Mouse (Mus musculus) lung, embryonic 14.5 days (tissue): ENCODE results near the gene Slc22a23. TPM values are rescaled to one million over a fixed set of nuclear protein-coding genes. Genes with fewer than 3 reads are reported as not detected.

Experiments
- ATAC-seq: fragments of 200-750 bp; cut with Nextera tagmentation; 2 replicates; pipeline ENCODE4 v1.8.0; 2017; ENCODE audit warnings: mild to moderate bottlenecking, moderate TSS enrichment, moderate library complexity; ENCODE audit not compliant: insufficient read depth
- DNase-seq: peaks from one replicate; pipeline ENCODE4 v3.0.0-alpha.2; 2015
- H3K27ac ChIP-seq: fragments of 300-500 bp; sonication (generic); 2 replicates; pipeline ENCODE4 v1.5.1; 2014; ENCODE audit warnings: low read depth, mild to moderate bottlenecking, moderate library complexity
- H3K27me3 ChIP-seq: fragments of 300-500 bp; sonication (generic); 2 replicates; pipeline ENCODE4 v1.6.1; 2014; ENCODE audit warnings: low read length, control low read depth; ENCODE audit not compliant: insufficient read depth
- H3K36me3 ChIP-seq: fragments of 300-500 bp; sonication (generic); 2 replicates; pipeline ENCODE4 v1.6.1; 2014; ENCODE audit warnings: control low read depth; ENCODE audit not compliant: insufficient read depth
- H3K4me1 ChIP-seq: fragments of 300-500 bp; sonication (generic); 2 replicates; pipeline ENCODE4 v1.6.1; 2014; ENCODE audit warnings: antibody characterized with exemption, control low read depth; ENCODE audit not compliant: insufficient read depth
- H3K4me2 ChIP-seq: fragments of 300-500 bp; sonication (generic); 2 replicates; pipeline ENCODE4 v1.6.1; 2014; ENCODE audit warnings: mild to moderate bottlenecking
- H3K4me3 ChIP-seq: fragments of 300-500 bp; sonication (generic); 2 replicates; pipeline ENCODE4 v1.5.1; 2014; ENCODE audit warnings: low read depth, low read length
- H3K9ac ChIP-seq: fragments of 300-500 bp; sonication (generic); 2 replicates; pipeline ENCODE4 v1.6.1; 2014
- H3K9me3 ChIP-seq: fragments of 300-500 bp; sonication (generic); 2 replicates; pipeline ENCODE4 v1.6.1; 2016; ENCODE audit warnings: low read depth, low read length, control low read depth
- CTCF ChIP-seq: IDR thresholded peaks from 2 replicates; pipeline ENCODE4 v1.5.1; 2016; ENCODE audit warnings: antibody characterized with exemption, low read depth
- WGBS: fragments of 180-500 bp; shearing (Covaris S2); extraction: QIAGEN DNeasy Blood & Tissue Kit; methylation state at CpG from one replicate; pipeline ENCODE4 v1.1.7; 2014; 5-methylcytosine and 5-hydroxymethylcytosine counted together
- polyA plus RNA-seq: library from polyadenylated mRNA; unstranded; fragments of >200 nt; fragmentation: Nextera tagmentation; extraction: Ambion mirVana; gene quantifications from 2 replicates; pipeline ENCODE4 v1.2.1, GENCODE M21; 2014

Slc22a23 gene
- polyA plus RNA-seq, 1 experiment from 2014 or later, result 7.5 TPM

- H3K9ac ChIP-seq, result no peak overlapping the region
- H3K4me1 ChIP-seq, result no peaks in the 10 kb centered on the region
- TF ChIP-seq CTCF, result no peak
- H3K4me3 ChIP-seq, result no peak overlapping the region
- 54% methylated on average over 8 of the region's 8 CpGs for WGBS
- H3K4me2 ChIP-seq, result no peak overlapping the region
- ATAC-seq (no peak), DNase-seq (no peak)
- H3K27ac ChIP-seq, result no peak overlapping the region
- H3K27me3 ChIP-seq, result no peaks in the 10 kb centered on the region
- H3K36me3 ChIP-seq, result no peaks in the 10 kb centered on the region
- H3K9me3 ChIP-seq, result no peaks in the 10 kb centered on the region
These were observed 151.6 kb downstream of the Slc22a23 start for GRCm38 (mm10) chr13:34193384-34193783.

- Histone ChIP-seq H3K36me3 (no peaks in the 10 kb centered on the region), H3K27ac (no peak overlapping the region), H3K9ac (no peak overlapping the region), H3K27me3 (no peaks in the 10 kb centered on the region), H3K4me2 (no peak overlapping the region), H3K9me3 (no peaks in the 10 kb centered on the region), H3K4me1 (no peaks in the 10 kb centered on the region), H3K4me3 (no peak overlapping the region)
- ATAC-seq (peak; percentile 35; the same call in 1 of the 2 replicates), DNase-seq (no peak)
- WGBS, result 73% methylated on average over 8 of the region's 8 CpGs
- peak; percentile 42; the same call in 1 of the 2 replicates for TF ChIP-seq CTCF
These were observed 152.4 kb downstream of the Slc22a23 start for GRCm38 (mm10) chr13:34192414-34193191.

- DNase-seq (peak; percentile 89), ATAC-seq (peak; percentile 88)
- Histone ChIP-seq H3K27me3 (no peaks in the 10 kb centered on the region), H3K4me2 (peak overlapping the region; percentile 8; the same call in 1 of the 2 replicates), H3K9me3 (no peaks in the 10 kb centered on the region), H3K4me3 (no peak overlapping the region), H3K4me1 (no peaks in the 10 kb centered on the region), H3K27ac (no peak overlapping the region), H3K9ac (no peak overlapping the region), H3K36me3 (no peaks in the 10 kb centered on the region; the same call in 1 of the 2 replicates)
- WGBS, result 8% methylated on average over 5 of the region's 5 CpGs
- TF ChIP-seq CTCF, result peak; percentile 84
These were observed 157.4 kb downstream of the Slc22a23 start for GRCm38 (mm10) chr13:34187571-34187970.

- no peak for DNase-seq
- Histone ChIP-seq H3K4me2 (no peak overlapping the region), H3K27ac (no peak overlapping the region), H3K4me3 (no peak overlapping the region), H3K9me3 (no peaks in the 10 kb centered on the region), H3K9ac (no peak overlapping the region), H3K27me3 (no peaks in the 10 kb centered on the region), H3K4me1 (no peaks in the 10 kb centered on the region), H3K36me3 (peaks cover 4% of the 10 kb centered on the region; the same call in 1 of the 2 replicates)
- ATAC-seq, result no peak
- WGBS, result 77% methylated on average over 2 of the region's 2 CpGs
- no peak for TF ChIP-seq CTCF
These were observed 159.6 kb downstream of the Slc22a23 start for GRCm38 (mm10) chr13:34185371-34185770.

- ATAC-seq, result no peak
- no peak for TF ChIP-seq CTCF
- Histone ChIP-seq H3K4me2 (no peak overlapping the region), H3K36me3 (peaks cover 16% of the 10 kb centered on the region; the same call in 1 of the 2 replicates), H3K9ac (no peak overlapping the region), H3K27me3 (no peaks in the 10 kb centered on the region), H3K4me3 (no peak overlapping the region), H3K4me1 (no peaks in the 10 kb centered on the region), H3K9me3 (no peaks in the 10 kb centered on the region), H3K27ac (no peak overlapping the region)
- no peak for DNase-seq
- 75% methylated on average over 5 of the region's 5 CpGs for WGBS
These were observed 163.4 kb downstream of the Slc22a23 start for GRCm38 (mm10) chr13:34181624-34182023.

GRCm38 (mm10) chr13:34174025-34174424, 171.0 kb downstream of the Slc22a23 start:
- H3K27ac ChIP-seq, result no peak overlapping the region
- 87% methylated on average over 6 of the region's 6 CpGs for WGBS
- H3K9me3 ChIP-seq, result no peaks in the 10 kb centered on the region
- H3K27me3 ChIP-seq, result no peaks in the 10 kb centered on the region
- no peak overlapping the region for H3K9ac ChIP-seq
- TF ChIP-seq CTCF, result no peak
- H3K36me3 ChIP-seq, result peaks cover 4% of the 10 kb centered on the region; the same call in 1 of the 2 replicates
- no peak overlapping the region for H3K4me3 ChIP-seq
- no peak overlapping the region for H3K4me2 ChIP-seq
- ATAC-seq, result no peak
- no peak for DNase-seq
- no peaks in the 10 kb centered on the region for H3K4me1 ChIP-seq

- 33% methylated on average over 12 of the region's 12 CpGs for WGBS
These were observed 181.5 kb downstream of the Slc22a23 start for GRCm38 (mm10) chr13:34163304-34163975.

More at GRCm38 (mm10) chr13:34163304-34163975, 181.5 kb downstream of the Slc22a23 start:
- Histone ChIP-seq H3K27ac (peak overlapping the region; percentile 97), H3K36me3 (peaks cover 8% of the 10 kb centered on the region; the same call in 1 of the 2 replicates), H3K27me3 (no peaks in the 10 kb centered on the region), H3K4me3 (peak overlapping the region; percentile 66), H3K4me2 (peak overlapping the region; percentile 79), H3K9ac (peak overlapping the region; percentile 66), H3K4me1 (peaks cover 12% of the 10 kb centered on the region), H3K9me3 (no peaks in the 10 kb centered on the region)
- DNase-seq, result no peak
- TF ChIP-seq CTCF, result no peak
- peak; percentile 82 for ATAC-seq
